Comparison of ENCODE assay signal across 22 mouse cellular contexts in genomic region chr6:135970716-135971318, GRCm38 (mm10).
DNase-seq lines count a peak whose midpoint lies in the region; ATAC-seq and TF ChIP-seq lines count a peak whose summit lies in the region.
"Had no signal": no experiment of that assay in that cellular context is flagged by ENCODE, and none has a peak within 500 bp of the region (broad histone marks: within the 10 kb centered on the region; RNA-seq: fewer than 3 reads in every experiment).

No protein-coding gene starts in this region.

- H3K4me3 ChIP-seq in lung, embryonic 15.5 days: no peak overlapping the region
- no peak overlapping the region for H3K4me3 ChIP-seq in lung, postnatal 0 days (ENCODE audit: low read depth, low read length)
- H3K4me3 ChIP-seq: embryonic facial prominence, embryonic 10.5 days; embryonic facial prominence, embryonic 12.5 days; forebrain, embryonic 13.5 days; forebrain, embryonic 15.5 days had no signal

- peak; percentile 59; the same call in 1 of the 2 replicates for ATAC-seq in lung, embryonic 15.5 days (ENCODE audit: borderline replicate concordance, extremely low read depth, low FRiP score, low TSS enrichment)
- ATAC-seq in lung, postnatal 0 days: no peak
- ATAC-seq: activated CD4-positive, CD25-positive, alpha-beta regulatory T cell, adult 4 months; CD4-positive, CD25-positive, alpha-beta regulatory T cell, adult 4 months; forebrain, embryonic 13.5 days; forebrain, embryonic 15.5 days; forebrain, postnatal 0 days; Patski had no signal

- no peak overlapping the region for H3K27ac ChIP-seq in lung, embryonic 15.5 days
- H3K27ac ChIP-seq in lung, postnatal 0 days (ENCODE audit: low read length): no peak overlapping the region
- H3K27ac ChIP-seq: embryonic facial prominence, embryonic 10.5 days; embryonic facial prominence, embryonic 12.5 days; forebrain, embryonic 13.5 days; forebrain, embryonic 15.5 days had no signal

- no peaks in the 10 kb centered on the region for H3K9me3 ChIP-seq in lung, embryonic 15.5 days
- no peaks in the 10 kb centered on the region for H3K9me3 ChIP-seq in lung, postnatal 0 days (ENCODE audit: low read length)
- H3K9me3 ChIP-seq: embryonic facial prominence, embryonic 10.5 days; embryonic facial prominence, embryonic 12.5 days; forebrain, embryonic 13.5 days; forebrain, embryonic 15.5 days had no signal

- H3K27me3 ChIP-seq in lung, embryonic 15.5 days: no peaks in the 10 kb centered on the region
- H3K27me3 ChIP-seq in lung, postnatal 0 days (replicated peaks; ENCODE audit: insufficient read depth, low read length): no peaks in the 10 kb centered on the region
- H3K27me3 ChIP-seq: CH12.LX; embryonic facial prominence, embryonic 12.5 days; forebrain, embryonic 13.5 days; forebrain, embryonic 15.5 days; Patski had no signal

- peak; percentile 8 for DNase-seq in cerebellum, adult 9-10 months
- DNase-seq in cerebellum, adult 11-12 months: no peak
- peak; percentile 33 for DNase-seq in heart, adult 11 months
- DNase-seq in heart, adult 9 months (ENCODE audit: low spot score in 2 of 2): no peak
- DNase-seq in lung, postnatal 36 days: no peak
- DNase-seq in lung, postnatal 0 days (ENCODE audit: low spot score): peak; percentile 9
- DNase-seq in lung, postnatal 14 days: no peak
- DNase-seq: adrenal gland, adult 8-10 months; adrenal gland, postnatal 14 days; adrenal gland, postnatal 36 days; B cell, adult 2 months; forebrain, postnatal 0 days had no signal

- no peak overlapping the region for H3K9ac ChIP-seq in lung, embryonic 15.5 days
- no peak overlapping the region for H3K9ac ChIP-seq in lung, postnatal 0 days (replicated peaks; ENCODE audit: low read depth)
- H3K9ac ChIP-seq: embryonic facial prominence, embryonic 12.5 days; forebrain, embryonic 13.5 days; forebrain, embryonic 15.5 days; forebrain, postnatal 0 days had no signal

- H3K4me1 ChIP-seq in lung, embryonic 15.5 days: 0 out of 2 replicates have a peak, but pooled peaks cover 4% of the 10 kb centered on the region
- H3K4me1 ChIP-seq in lung, postnatal 0 days (ENCODE audit: insufficient read depth, low read depth, low read length): no peaks in the 10 kb centered on the region

- H3K36me3 ChIP-seq in lung, embryonic 15.5 days: no peaks in the 10 kb centered on the region
- no peaks in the 10 kb centered on the region for H3K36me3 ChIP-seq in lung, postnatal 0 days (ENCODE audit: insufficient read depth, low read length)
- H3K36me3 ChIP-seq: embryonic facial prominence, embryonic 10.5 days; embryonic facial prominence, embryonic 12.5 days; forebrain, embryonic 15.5 days; G1E had no signal

- 31% methylated on average over 3 of the region's 3 CpGs for WGBS in lung, embryonic 15.5 days
- WGBS in lung, postnatal 0 days: 42% methylated on average over 3 of the region's 3 CpGs

- no peak for TF ChIP-seq CTCF in lung, postnatal 0 days (IDR thresholded peaks at IDR 0.05)

- no peak overlapping the region for H3K4me2 ChIP-seq in lung, embryonic 15.5 days
- H3K4me2 ChIP-seq in lung, postnatal 0 days (replicated peaks; ENCODE audit: low read depth, low read length): no peak overlapping the region
- H3K4me2 ChIP-seq: embryonic facial prominence, embryonic 12.5 days; forebrain, embryonic 13.5 days; forebrain, embryonic 15.5 days had no signal

- TF ChIP-seq EP300 in lung, postnatal 0 days (IDR thresholded peaks at IDR 0.05): no peak

Comparison
In these comparisons a context has a peak if more than half of its experiments do, and no peak if none do; other contexts are left out.
1. DNase-seq: peak in cerebellum, adult 9-10 months (single experiment), heart, adult 11 months (single experiment) and lung, postnatal 0 days (single experiment); none in cerebellum, adult 11-12 months (single experiment), heart, adult 9 months (0 of 2), lung, postnatal 36 days (single experiment) and lung, postnatal 14 days (single experiment).